Mouse (Mus musculus) hindbrain, embryonic 11.5 days (tissue): ENCODE data around the gene Wnk1. TPM values are rescaled to one million over a fixed set of nuclear protein-coding genes. Genes with fewer than 3 reads are reported as not detected.

Experiments used
- ATAC-seq: fragments of 200-750 bp; cut with Nextera tagmentation; 2 replicates; pipeline ENCODE4 v1.8.0; 2017; ENCODE audit warnings: mild to moderate bottlenecking, moderate TSS enrichment, moderate library complexity; ENCODE audit not compliant: low FRiP score
- DNase-seq: peaks from one replicate; pipeline ENCODE4 v3.0.0-alpha.2; 2015; ENCODE audit warnings: low spot score
- H3K27ac ChIP-seq: fragments of 300-500 bp; sonication (generic); 2 replicates; pipeline ENCODE4 v1.5.1; 2014; ENCODE audit warnings: mild to moderate bottlenecking, low read depth, low read length
- H3K27me3 ChIP-seq: fragments of 300-500 bp; sonication (generic); 2 replicates; pipeline ENCODE4 v1.6.1; 2014; ENCODE audit warnings: mild to moderate bottlenecking, low read length, moderate library complexity, mixed read lengths; ENCODE audit not compliant: control insufficient read depth, insufficient read depth
- H3K36me3 ChIP-seq: fragments of 300-500 bp; sonication (generic); 2 replicates; pipeline ENCODE4 v1.6.1; 2014; ENCODE audit warnings: mild to moderate bottlenecking, low read length, moderate library complexity, mixed read lengths; ENCODE audit not compliant: control insufficient read depth, insufficient read depth
- H3K4me1 ChIP-seq: fragments of 300-500 bp; sonication (generic); replicated peaks from 2 replicates; pipeline ENCODE4 v1.6.1; 2014; ENCODE audit warnings: low read length, mixed read lengths; ENCODE audit not compliant: control insufficient read depth, insufficient read depth
- H3K4me2 ChIP-seq: fragments of 300-500 bp; sonication (generic); replicated peaks from 2 replicates; pipeline ENCODE4 v1.6.1; 2014; ENCODE audit warnings: mild to moderate bottlenecking, low read depth, low read length
- H3K4me3 ChIP-seq: fragments of 300-500 bp; sonication (generic); 2 replicates; pipeline ENCODE4 v1.5.1; 2014; ENCODE audit warnings: low read depth, low read length
- H3K9ac ChIP-seq: fragments of 300-500 bp; sonication (generic); 2 replicates; pipeline ENCODE4 v1.6.1; 2014; ENCODE audit warnings: low read depth, low read length
- H3K9me3 ChIP-seq: fragments of 300-500 bp; sonication (generic); 2 replicates; pipeline ENCODE4 v1.6.1; 2016; ENCODE audit warnings: low read length; ENCODE audit not compliant: control insufficient read depth
- WGBS: fragments of 180-500 bp; shearing (Covaris S2); extraction: QIAGEN DNeasy Blood & Tissue Kit; methylation state at CpG from one replicate; pipeline ENCODE4 v1.1.7; 2014; 5-methylcytosine and 5-hydroxymethylcytosine counted together
- polyA plus RNA-seq: library from polyadenylated mRNA; unstranded; fragments of >200 nt; fragmentation: Nextera tagmentation; extraction: Ambion mirVana; gene quantifications from 2 replicates; pipeline ENCODE4 v1.2.1, GENCODE M21; 2014

Wnk1 gene
- polyA plus RNA-seq, 1 experiment from 2014 or later: 91.7 TPM

DNA sequence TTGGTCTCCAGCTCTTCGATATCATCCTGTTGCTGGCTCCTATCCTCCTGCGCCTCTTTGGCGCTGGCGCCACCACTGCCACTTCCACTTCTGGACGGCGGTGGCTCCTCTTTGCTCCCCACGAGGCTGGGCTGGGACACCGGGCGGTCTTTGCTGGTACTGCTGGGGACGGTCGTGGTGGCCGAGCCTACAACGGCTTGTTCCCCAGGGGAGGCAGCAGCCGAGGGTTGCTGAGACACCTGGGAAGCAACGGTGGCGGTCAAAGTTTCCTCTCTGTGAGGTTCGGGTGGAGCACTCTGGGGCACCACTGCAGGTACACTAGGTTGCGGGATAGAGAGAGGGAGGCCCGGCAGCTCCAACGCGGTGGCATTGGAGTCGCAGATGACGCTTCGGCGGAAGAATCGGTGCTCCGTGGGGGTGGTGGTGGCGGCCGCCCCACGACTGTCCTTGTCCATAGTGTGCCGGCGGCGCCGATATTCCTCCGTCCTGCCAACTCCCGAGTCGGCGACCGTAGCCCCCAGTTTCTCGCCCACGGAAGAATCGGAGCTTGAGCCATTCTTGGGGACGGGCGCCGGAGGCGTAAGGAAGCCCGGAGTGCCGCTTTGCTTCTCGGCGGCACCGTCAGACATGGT lies 1.4 kb downstream of the Wnk1 start:
- Histone ChIP-seq H3K4me2 (peak overlapping the region; percentile 89), H3K4me3 (peak overlapping the region; percentile 94), H3K4me1 (peaks cover 2% of the 10 kb centered on the region; the same call in 1 of the 2 replicates), H3K9ac (peak overlapping the region; percentile 89), H3K27ac (peak overlapping the region; percentile 96; the same call in 1 of the 2 replicates), H3K27me3 (no peaks in the 10 kb centered on the region), H3K36me3 (no peaks in the 10 kb centered on the region), H3K9me3 (no peaks in the 10 kb centered on the region)
- WGBS: under 1% methylated on average over 51 of the region's 51 CpGs
- DNase-seq (peak; percentile 82), ATAC-seq (no peak)

GRCm38 (mm10) chr6:120024577-120024976 lies 13.9 kb downstream of the Wnk1 start:
- H3K4me3 ChIP-seq: no peak overlapping the region
- DNase-seq (no peak), ATAC-seq (no peak)
- H3K9me3 ChIP-seq: no peaks in the 10 kb centered on the region
- H3K4me1 ChIP-seq: no peaks in the 10 kb centered on the region
- H3K27ac ChIP-seq: no peak overlapping the region
- no peaks in the 10 kb centered on the region for H3K27me3 ChIP-seq
- no peak overlapping the region for H3K4me2 ChIP-seq
- 0 out of 2 replicates have a peak, but pooled peaks cover 2% of the 10 kb centered on the region for H3K36me3 ChIP-seq
- H3K9ac ChIP-seq: no peak overlapping the region

DNA sequence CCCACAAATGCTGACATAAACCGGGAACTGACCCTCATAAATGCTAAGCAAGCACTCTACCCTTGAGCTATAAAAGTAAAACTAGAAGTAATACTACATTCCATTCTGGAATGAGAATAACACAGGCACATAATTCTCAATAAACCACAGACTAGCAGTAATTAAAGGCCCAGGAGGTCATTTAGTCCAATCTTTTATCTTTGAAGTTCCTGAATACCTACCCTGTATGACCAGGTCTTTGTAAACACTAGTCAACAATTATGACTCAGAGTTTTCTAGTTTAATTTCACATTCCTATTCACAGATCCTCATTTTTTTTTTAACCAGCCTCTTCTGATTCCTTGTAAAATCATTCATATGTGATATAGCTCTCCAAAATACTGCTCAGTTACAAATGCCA lies 14.7 kb downstream of the Wnk1 start:
- 0 out of 2 replicates have a peak, but pooled peaks cover 2% of the 10 kb centered on the region for H3K36me3 ChIP-seq
- no peak overlapping the region for H3K9ac ChIP-seq
- H3K4me1 ChIP-seq: no peaks in the 10 kb centered on the region
- no peak overlapping the region for H3K4me3 ChIP-seq
- no peak for DNase-seq
- ATAC-seq: no peak
- WGBS: 97% methylated on average over 1 of the region's 1 CpGs
- H3K4me2 ChIP-seq: no peak overlapping the region
- H3K27ac ChIP-seq: no peak overlapping the region
- no peaks in the 10 kb centered on the region for H3K27me3 ChIP-seq
- H3K9me3 ChIP-seq: no peaks in the 10 kb centered on the region

DNA sequence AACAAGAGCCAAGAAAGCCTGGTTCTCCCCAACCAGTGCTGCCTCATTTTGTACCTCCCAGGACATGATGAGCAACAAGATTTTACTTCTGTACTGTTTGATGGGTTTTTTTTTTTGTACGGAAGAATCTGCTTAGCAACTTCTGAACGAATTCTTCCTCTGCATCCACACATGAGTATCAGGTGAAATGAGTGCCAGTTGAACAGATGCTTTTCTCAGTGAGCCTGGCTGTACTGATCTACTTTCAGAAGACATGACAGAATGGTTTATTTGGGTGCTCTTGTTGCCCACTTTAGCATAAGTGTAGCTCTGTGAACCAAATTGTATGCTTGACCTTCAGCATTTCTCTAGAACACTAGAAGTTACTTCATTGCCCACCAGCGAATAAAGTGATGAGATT lies 16.4 kb downstream of the Wnk1 start:
- no peak overlapping the region for H3K27ac ChIP-seq
- H3K27me3 ChIP-seq: no peaks in the 10 kb centered on the region
- no peak overlapping the region for H3K4me2 ChIP-seq
- no peaks in the 10 kb centered on the region for H3K4me1 ChIP-seq
- H3K9ac ChIP-seq: no peak overlapping the region
- no peaks in the 10 kb centered on the region for H3K9me3 ChIP-seq
- H3K4me3 ChIP-seq: no peak overlapping the region
- 0 out of 2 replicates have a peak, but pooled peaks cover 2% of the 10 kb centered on the region for H3K36me3 ChIP-seq
- 92% methylated on average over 3 of the region's 3 CpGs for WGBS
- no peak for DNase-seq
- no peak for ATAC-seq

DNA sequence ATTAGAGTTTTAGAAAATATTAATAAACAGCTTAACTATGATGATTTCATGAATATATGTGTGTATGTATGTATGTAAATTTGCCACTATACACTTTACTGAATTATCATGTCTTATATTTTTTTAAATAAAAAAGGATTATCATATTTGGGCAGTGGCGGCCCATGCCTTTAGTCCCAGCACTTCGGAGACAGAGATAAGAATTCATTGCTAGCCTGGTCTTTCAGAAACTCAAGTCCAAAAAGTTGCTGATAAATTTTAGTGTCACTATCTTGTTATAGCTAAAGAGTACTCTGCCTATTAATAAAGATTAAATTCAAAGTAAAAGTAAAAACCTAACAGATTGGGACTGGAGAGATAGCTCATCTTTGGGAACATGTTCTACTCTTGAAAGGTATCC lies 18.8 kb downstream of the Wnk1 start:
- Histone ChIP-seq H3K4me3 (no peak overlapping the region), H3K4me1 (no peaks in the 10 kb centered on the region), H3K27ac (no peak overlapping the region), H3K4me2 (no peak overlapping the region), H3K9ac (no peak overlapping the region), H3K9me3 (no peaks in the 10 kb centered on the region), H3K27me3 (no peaks in the 10 kb centered on the region), H3K36me3 (0 out of 2 replicates have a peak, but pooled peaks cover 2% of the 10 kb centered on the region)
- ATAC-seq (no peak), DNase-seq (no peak)
- WGBS: 95% methylated on average over 2 of the region's 2 CpGs

DNA sequence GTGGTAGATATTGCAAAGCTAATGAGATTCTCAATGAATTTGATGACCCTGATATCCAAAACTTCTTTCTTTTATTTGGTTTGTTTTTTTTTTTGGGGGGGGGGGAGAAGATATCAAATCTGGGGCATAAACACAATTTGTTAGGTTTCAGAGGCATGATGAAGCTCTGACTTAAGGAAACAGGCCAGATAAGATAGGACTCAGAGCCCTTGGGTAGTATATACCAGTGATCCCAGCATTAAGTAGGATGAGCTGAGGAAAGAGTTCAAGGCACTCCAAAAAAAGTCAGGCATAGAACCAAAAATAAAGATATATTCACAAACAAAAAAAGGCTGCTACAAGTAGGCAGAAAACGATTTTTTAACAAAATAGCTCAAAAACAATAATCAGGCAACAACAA lies 25.3 kb downstream of the Wnk1 start:
- no peak overlapping the region for H3K4me2 ChIP-seq
- no peaks in the 10 kb centered on the region for H3K36me3 ChIP-seq
- no peaks in the 10 kb centered on the region for H3K27me3 ChIP-seq
- no peak overlapping the region for H3K27ac ChIP-seq
- no peaks in the 10 kb centered on the region for H3K9me3 ChIP-seq
- no peak for DNase-seq
- WGBS: 81% methylated on average over 1 of the region's 1 CpGs
- H3K4me1 ChIP-seq: no peaks in the 10 kb centered on the region
- ATAC-seq: no peak
- no peak overlapping the region for H3K4me3 ChIP-seq
- no peak overlapping the region for H3K9ac ChIP-seq

DNA sequence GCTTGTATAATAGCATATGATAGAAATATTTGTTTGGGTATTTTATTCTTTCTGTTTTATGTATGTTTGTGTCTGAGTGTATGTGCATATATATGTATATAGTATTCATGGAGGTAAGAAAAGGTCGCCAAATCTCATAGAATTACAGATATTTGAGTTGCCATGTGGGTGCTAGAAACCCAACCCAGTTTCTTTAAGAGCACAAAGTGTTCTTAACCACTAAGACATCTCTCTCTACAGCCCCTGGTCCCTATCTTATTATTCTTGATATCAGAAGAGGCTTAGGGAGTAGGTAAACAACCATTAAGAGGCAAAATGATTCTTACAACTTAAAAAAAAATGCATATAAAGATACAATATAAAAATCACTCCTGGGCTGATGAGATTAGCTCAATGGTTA lies 27.0 kb downstream of the Wnk1 start:
- Histone ChIP-seq H3K27me3 (no peaks in the 10 kb centered on the region), H3K27ac (no peak overlapping the region), H3K9me3 (no peaks in the 10 kb centered on the region), H3K4me1 (no peaks in the 10 kb centered on the region), H3K4me2 (no peak overlapping the region), H3K9ac (no peak overlapping the region), H3K36me3 (no peaks in the 10 kb centered on the region), H3K4me3 (no peak overlapping the region)
- DNase-seq (no peak), ATAC-seq (no peak)
- 98% methylated on average over 1 of the region's 1 CpGs for WGBS

- Histone ChIP-seq H3K4me1 (no peaks in the 10 kb centered on the region), H3K4me3 (no peak overlapping the region), H3K9ac (no peak overlapping the region), H3K36me3 (no peaks in the 10 kb centered on the region), H3K4me2 (no peak overlapping the region), H3K27me3 (no peaks in the 10 kb centered on the region), H3K27ac (no peak overlapping the region), H3K9me3 (no peaks in the 10 kb centered on the region)
- ATAC-seq (no peak), DNase-seq (no peak)
- 85% methylated on average over 1 of the region's 1 CpGs for WGBS
Measured at GRCm38 (mm10) chr6:120011001-120011400, 27.5 kb downstream of the Wnk1 start.

DNA sequence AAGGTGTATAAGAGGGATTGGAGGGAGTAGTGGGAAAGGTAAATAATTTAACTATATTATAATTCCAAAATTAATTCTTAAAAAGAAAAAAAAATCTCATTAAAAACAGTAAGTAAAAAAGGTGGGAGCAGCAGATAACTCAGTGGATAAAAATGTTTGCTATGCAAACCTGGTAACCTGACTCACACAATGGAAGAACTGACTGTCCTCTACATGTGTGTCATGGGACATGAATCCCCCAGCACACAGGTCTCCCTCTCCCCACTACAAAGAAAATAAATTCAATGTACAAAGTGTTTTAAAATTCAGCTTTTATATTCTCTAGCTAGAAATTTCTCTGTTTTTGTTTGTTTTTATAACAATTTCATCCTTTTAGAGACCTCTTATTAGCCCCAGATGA lies 27.9 kb downstream of the Wnk1 start:
- DNase-seq (no peak), ATAC-seq (no peak)
- Histone ChIP-seq H3K4me2 (no peak overlapping the region), H3K9me3 (no peaks in the 10 kb centered on the region), H3K4me3 (no peak overlapping the region), H3K9ac (no peak overlapping the region), H3K4me1 (no peaks in the 10 kb centered on the region), H3K27me3 (no peaks in the 10 kb centered on the region), H3K36me3 (no peaks in the 10 kb centered on the region), H3K27ac (no peak overlapping the region)
